Mouse (Mus musculus) heart, postnatal 0 days (tissue): ENCODE results near the gene Dhrs1. TPM values are rescaled to one million over a fixed set of nuclear protein-coding genes. Genes with fewer than 3 reads are reported as not detected.
"Not testable (repeated sequence)": the region's sequence is repeated elsewhere in the genome, so short reads cannot be mapped to it uniquely, and the experiment has no call there.

Experiments
- ATAC-seq: fragments of 200-750 bp; cut with Nextera tagmentation; 2 replicates; pipeline ENCODE4 v1.8.0; 2017; ENCODE audit warnings: low read depth, moderate number of reproducible peaks, moderate library complexity; ENCODE audit not compliant: insufficient read depth
- DNase-seq: peaks from one replicate; pipeline ENCODE4 v3.0.0-alpha.2; 2016; ENCODE audit warnings: low spot score
- H3K27ac ChIP-seq: fragments of 300-500 bp; sonication (generic); 2 replicates; pipeline ENCODE4 v1.5.1; 2014; ENCODE audit warnings: low read depth, mild to moderate bottlenecking
- H3K27me3 ChIP-seq: fragments of 300-500 bp; sonication (generic); 2 replicates; pipeline ENCODE4 v1.6.1; 2014; ENCODE audit warnings: low read length, mixed read lengths; ENCODE audit not compliant: control insufficient read depth, insufficient read depth
- H3K36me3 ChIP-seq: fragments of 300-500 bp; sonication (generic); replicated peaks from 2 replicates; pipeline ENCODE4 v1.6.1; 2014; ENCODE audit warnings: low read length, mixed read lengths; ENCODE audit not compliant: control insufficient read depth, insufficient read depth
- H3K4me1 ChIP-seq: fragments of 300-500 bp; sonication (generic); 2 replicates; pipeline ENCODE4 v1.6.1; 2014; ENCODE audit warnings: antibody characterized with exemption; ENCODE audit not compliant: control insufficient read depth, insufficient read depth
- H3K4me2 ChIP-seq: fragments of 300-500 bp; sonication (generic); 2 replicates; pipeline ENCODE4 v1.6.1; 2014; ENCODE audit warnings: low read depth, mild to moderate bottlenecking, low read length, moderate library complexity
- H3K4me3 ChIP-seq: fragments of 300-500 bp; sonication (generic); 2 replicates; pipeline ENCODE4 v1.5.1; 2014; ENCODE audit warnings: low read depth, low read length
- H3K9ac ChIP-seq: fragments of 300-500 bp; sonication (generic); replicated peaks from 2 replicates; pipeline ENCODE4 v1.6.1; 2014; ENCODE audit warnings: low read depth, low read length, mixed read lengths
- H3K9me3 ChIP-seq: fragments of 300-500 bp; sonication (generic); replicated peaks from 2 replicates; pipeline ENCODE4 v1.6.1; 2016; ENCODE audit warnings: low read length; ENCODE audit not compliant: control insufficient read depth
- CTCF ChIP-seq: IDR thresholded peaks from 2 replicates; pipeline ENCODE4 v1.5.1; 2016; ENCODE audit warnings: antibody characterized with exemption, control low read depth, low read depth
- EP300 ChIP-seq: IDR thresholded peaks from 2 replicates; pipeline ENCODE4 v1.6.1; 2016; ENCODE audit warnings: antibody characterized with exemption, low read depth
- whole genome bisulfite sequencing: fragments of 180-500 bp; shearing (Covaris S2); extraction: QIAGEN DNeasy Blood & Tissue Kit; methylation state at CpG from one replicate; pipeline ENCODE4 v1.1.7; 2014; 5-methylcytosine and 5-hydroxymethylcytosine counted together
- polyA plus RNA-seq: library from polyadenylated mRNA; unstranded; fragments of >200 nt; fragmentation: Nextera tagmentation; extraction: Ambion mirVana; gene quantifications from 2 replicates; pipeline ENCODE4 v1.2.1, GENCODE M21; 2015
- total RNA-seq: library from RNA; depleted of rRNA; stranded (reverse); fragments of >200 nt; gene quantifications from 2 replicates; pipeline ENCODE4 v1.2.3, GENCODE M21; 2014; ENCODE audit warnings: low replicate concordance

Dhrs1 gene
- total and polyA plus RNA-seq, 2 experiments from 2014 or later = 58.1 to 65.0 TPM

GRCm38 (mm10) chr14:55762001-55762821 is 16.7 kb upstream of the Dhrs1 start:
- under 1% methylated on average over 70 of the region's 77 CpGs for WGBS
- 0 out of 2 replicates have a peak overlapping the region, but pooled peaks have one; percentile 5 for H3K27ac ChIP-seq
- peaks cover 20% of the 10 kb centered on the region; the same call in 1 of the 2 replicates for H3K4me1 ChIP-seq

DNA sequence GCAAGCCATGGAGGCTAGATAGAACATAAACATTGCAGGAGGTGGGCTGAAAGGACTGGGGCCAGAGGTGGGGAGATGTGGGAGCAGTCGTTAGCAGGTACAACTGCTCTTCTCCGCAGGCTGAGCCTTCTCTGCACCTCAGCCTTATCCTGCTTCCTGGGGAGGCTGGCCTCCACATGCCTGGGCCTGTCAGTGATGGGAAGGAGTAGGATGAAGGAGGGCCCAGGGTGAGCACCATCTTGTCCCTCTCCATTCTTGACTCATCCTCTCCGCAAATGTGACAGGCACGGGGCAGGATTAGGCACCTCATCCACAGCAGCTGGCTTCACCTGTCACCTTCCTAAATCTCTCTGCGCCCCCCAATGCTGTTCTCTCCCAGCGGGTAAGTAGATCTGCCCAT is 15.7 kb upstream of the Dhrs1 start, which contains the start of gene Ltb4r2:
Ltb4r2 (plus strand) TSS at position 266 of the 400 bp plus-strand sequence.
- no peaks in the 10 kb centered on the region for H3K9me3 ChIP-seq
- peak within 1 kb of the TSS; percentile 37 for H3K9ac ChIP-seq
- TF ChIP-seq CTCF (no peak), EP300 (no peak)
- ATAC-seq (no peak), DNase-seq (no peak)
- no peaks in the 10 kb centered on the region for H3K36me3 ChIP-seq
- peak within 1 kb of the TSS; percentile 91 for H3K4me2 ChIP-seq
- H3K27me3 ChIP-seq = peaks cover 17% of the 10 kb centered on the region
- WGBS = 78% methylated on average over 6 of the region's 6 CpGs
- H3K4me1 ChIP-seq = peaks cover 20% of the 10 kb centered on the region; the same call in 1 of the 2 replicates
- peak within 1 kb of the TSS; percentile 51 for H3K4me3 ChIP-seq
- no peak within 1 kb of the TSS for H3K27ac ChIP-seq

More at GRCm38 (mm10) chr14:55762001-55762821, 16.7 kb upstream of the Dhrs1 start:
- Histone ChIP-seq H3K9ac (peak overlapping the region; percentile 37), H3K9me3 (no peaks in the 10 kb centered on the region), H3K4me2 (peak overlapping the region; percentile 91), H3K4me3 (peak overlapping the region; percentile 51), H3K27me3 (peaks cover 19% of the 10 kb centered on the region), H3K36me3 (no peaks in the 10 kb centered on the region)
- DNase-seq = peak; percentile 65
- peak; percentile 55 for ATAC-seq
- TF ChIP-seq EP300 (no peak), CTCF (peak; percentile 13; the same call in 1 of the 2 replicates)

DNA sequence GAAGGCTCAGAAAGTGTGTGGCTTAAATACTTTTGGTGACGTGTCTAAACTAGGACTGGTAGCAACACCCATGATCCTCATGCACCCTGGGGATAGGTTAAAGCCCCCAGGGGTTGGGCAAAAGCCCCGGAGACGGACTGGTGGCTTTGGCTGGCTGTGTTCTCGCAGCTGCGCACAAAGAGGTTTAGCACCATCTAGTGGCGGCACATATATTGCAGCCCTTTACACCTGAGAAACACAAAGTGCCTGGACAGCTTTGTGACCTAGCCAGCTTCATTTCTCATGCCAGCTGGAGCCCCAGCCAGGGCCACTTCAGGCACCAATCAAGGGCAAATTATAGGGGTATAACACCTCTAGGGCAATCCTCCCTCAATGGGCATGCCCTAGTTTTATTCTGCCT is 14.7 kb upstream of the Dhrs1 start:
- peak; percentile 80 for TF ChIP-seq CTCF
- Histone ChIP-seq H3K27me3 (peaks cover 12% of the 10 kb centered on the region), H3K4me3 (peak overlapping the region; percentile 28), H3K4me1 (peaks cover 20% of the 10 kb centered on the region; the same call in 1 of the 2 replicates), H3K4me2 (peak overlapping the region; percentile 54)
- not testable (repeated sequence) for H3K36me3 ChIP-seq, H3K27ac ChIP-seq, H3K9me3 ChIP-seq, H3K9ac ChIP-seq
- DNase-seq (peak; percentile 53), ATAC-seq (peak; percentile 42)
- WGBS = 1% methylated on average over 5 of the region's 6 CpGs

GRCm38 (mm10) chr14:55758363-55758784 is 12.9 kb upstream of the Dhrs1 start, which contains the start of gene Cideb:
TSS of gene Cideb (minus strand) at chr14:55758458.
- Histone ChIP-seq H3K9me3 (no peaks in the 10 kb centered on the region), H3K4me1 (peaks cover 16% of the 10 kb centered on the region; the same call in 1 of the 2 replicates), H3K9ac (no peak within 1 kb of the TSS), H3K4me2 (peak within 1 kb of the TSS; percentile 32), H3K27me3 (peaks cover 12% of the 10 kb centered on the region), H3K4me3 (no peak within 1 kb of the TSS), H3K27ac (no peak within 1 kb of the TSS), H3K36me3 (peaks cover 27% of the 10 kb centered on the region)
- ATAC-seq (0 out of 2 replicates have a peak, but pooled peaks have one; percentile 14), DNase-seq (peak; percentile 73)
- TF ChIP-seq EP300 (no peak), CTCF (peak; percentile 73)
- 7% methylated on average over 8 of the region's 8 CpGs for WGBS

DNA sequence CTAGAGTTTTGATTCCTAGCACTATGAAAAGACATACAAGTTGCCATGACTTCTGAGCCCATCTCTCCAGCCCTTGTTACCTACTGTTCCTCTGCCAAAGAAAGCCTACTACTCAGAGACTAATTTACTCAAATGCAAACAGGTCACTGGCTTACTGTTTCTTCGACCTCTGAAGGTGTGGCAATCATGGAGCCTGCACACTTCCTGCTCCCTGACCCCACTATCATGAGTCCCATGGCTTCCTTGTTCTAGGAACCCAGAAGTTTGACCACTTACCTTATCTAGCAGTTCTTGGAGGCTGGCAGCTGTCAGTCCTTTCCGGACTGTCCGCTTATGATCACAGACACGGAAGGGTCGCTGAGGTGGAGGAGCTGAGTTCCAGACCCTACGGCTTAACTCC is 12.1 kb upstream of the Dhrs1 start:
- H3K27ac ChIP-seq = no peak overlapping the region
- TF ChIP-seq EP300 (no peak), CTCF (no peak)
- ATAC-seq (no peak), DNase-seq (no peak)
- H3K27me3 ChIP-seq = peaks cover 12% of the 10 kb centered on the region
- no peak overlapping the region for H3K9ac ChIP-seq
- peaks cover 35% of the 10 kb centered on the region for H3K36me3 ChIP-seq
- H3K4me2 ChIP-seq = 0 out of 2 replicates have a peak overlapping the region, but pooled peaks have one; percentile 32
- peaks cover 8% of the 10 kb centered on the region; the same call in 1 of the 2 replicates for H3K4me1 ChIP-seq
- H3K4me3 ChIP-seq = no peak overlapping the region
- WGBS = 13% methylated on average over 6 of the region's 6 CpGs
- H3K9me3 ChIP-seq = no peaks in the 10 kb centered on the region
